Mouse (Mus musculus) embryonic fibroblast, embryonic 13.5 days (primary cell): ENCODE measurements around the gene Lrba.

Experiments
- CTCF ChIP-seq: IDR thresholded peaks from 2 replicates; pipeline ENCODE4 v1.5.1; 2011; ENCODE audit warnings: mild to moderate bottlenecking, control low read depth, low read length, moderate library complexity, borderline replicate concordance; ENCODE audit not compliant: insufficient read depth
- POLR2A ChIP-seq: IDR thresholded peaks from 2 replicates; pipeline ENCODE4 v1.6.1; 2011; ENCODE audit warnings: low read depth, mild to moderate bottlenecking, control low read depth, low read length, moderate library complexity

DNA sequence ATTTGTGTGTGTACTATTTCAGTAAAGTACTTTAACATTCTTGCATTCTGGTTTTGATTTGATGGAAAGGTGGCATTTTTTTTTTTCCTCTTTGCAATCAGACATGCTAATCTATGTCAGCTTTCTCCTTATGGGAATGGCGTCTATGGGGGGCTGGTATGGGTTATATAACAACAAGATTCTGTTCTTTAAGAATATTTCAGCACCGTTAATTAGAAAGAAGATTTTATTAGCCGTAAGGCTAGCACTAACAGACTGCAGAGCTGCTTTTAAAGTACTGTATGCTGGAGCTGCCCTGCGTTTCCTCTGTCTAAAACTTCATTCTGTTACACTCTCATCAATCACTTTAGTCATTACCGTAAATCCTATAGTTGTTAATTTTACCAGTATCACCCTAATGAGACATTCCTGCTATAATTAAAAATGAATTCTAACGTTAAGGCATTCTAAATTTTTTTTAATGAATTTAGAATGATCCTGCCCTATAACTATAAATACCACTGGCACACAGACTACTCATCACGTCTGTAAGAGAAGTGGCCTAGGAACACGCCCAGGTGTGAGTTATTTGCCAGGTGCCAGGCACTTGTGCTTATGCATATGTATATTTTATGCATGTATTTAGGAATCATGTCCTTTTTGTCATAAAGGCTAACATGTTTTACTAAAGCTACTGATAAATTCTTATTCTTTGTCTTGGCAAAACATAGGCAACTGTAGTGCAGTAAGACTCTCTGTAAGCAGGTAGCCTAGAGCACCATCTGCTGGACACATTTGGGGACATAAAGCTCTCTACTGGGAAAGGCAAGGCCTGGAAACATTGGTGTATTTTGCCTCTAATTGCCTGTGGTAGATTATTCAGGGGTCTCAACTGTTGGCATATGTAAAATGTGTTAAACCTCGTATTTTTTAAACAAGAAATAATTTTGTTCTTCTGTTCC, 536.9 kb downstream of the Lrba start:
- TF ChIP-seq CTCF (0 out of 2 replicates have a peak, but pooled peaks have one; percentile 17), POLR2A (no peak)
